Mouse (Mus musculus) adrenal gland, adult 18-20 months (tissue): Measurements from ENCODE around the gene Crtc1. TPM values are rescaled to one million over a fixed set of nuclear protein-coding genes. Genes with fewer than 3 reads are reported as not detected.

Source experiments
- DNase-seq, 2 experiments: peaks; one replicate each; pipeline ENCODE4 v3.0.0; 2021 to 2022; ENCODE audit warnings: low spot score in 2 of 2
- total RNA-seq, 2 experiments: library from RNA; stranded (reverse); gene quantifications; 1 replicate in 1 of 2; 2 replicates in 1 of 2; pipeline ENCODE4 v1.2.3; 2021

Gene Crtc1
- total RNA-seq, 2 experiments from 2014 or later: 19.3 to 22.3 TPM

DNA sequence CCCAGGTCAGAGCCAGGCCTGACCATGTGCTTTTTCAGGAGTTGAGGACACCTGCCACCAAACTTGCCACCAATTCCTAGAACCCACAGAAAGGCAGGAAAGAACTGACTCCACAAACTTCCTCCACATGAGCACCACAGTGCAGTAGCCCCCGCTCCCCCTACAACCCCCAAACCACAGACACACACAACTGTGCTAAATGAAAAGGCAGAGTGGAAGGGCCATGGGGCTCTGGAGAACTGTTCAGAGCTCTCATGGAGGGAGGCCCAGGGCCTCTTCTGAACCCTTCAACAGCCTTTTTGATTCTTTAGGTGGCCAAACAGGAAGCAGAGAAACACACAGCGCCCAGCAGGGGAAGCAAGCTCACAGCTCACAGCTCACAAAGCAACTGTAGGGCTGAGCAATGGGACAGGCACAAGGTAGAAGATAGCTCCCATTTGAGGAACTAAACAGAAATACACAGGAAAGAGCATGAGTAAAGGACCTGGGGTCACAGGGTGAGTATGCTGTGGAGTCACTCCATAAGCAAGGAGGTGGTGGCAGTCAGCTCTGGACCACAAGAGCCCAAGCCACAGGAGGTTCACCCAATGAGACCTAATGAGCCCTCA, 13.0 kb downstream of the Crtc1 start:
- DNase-seq: no peak

DNA sequence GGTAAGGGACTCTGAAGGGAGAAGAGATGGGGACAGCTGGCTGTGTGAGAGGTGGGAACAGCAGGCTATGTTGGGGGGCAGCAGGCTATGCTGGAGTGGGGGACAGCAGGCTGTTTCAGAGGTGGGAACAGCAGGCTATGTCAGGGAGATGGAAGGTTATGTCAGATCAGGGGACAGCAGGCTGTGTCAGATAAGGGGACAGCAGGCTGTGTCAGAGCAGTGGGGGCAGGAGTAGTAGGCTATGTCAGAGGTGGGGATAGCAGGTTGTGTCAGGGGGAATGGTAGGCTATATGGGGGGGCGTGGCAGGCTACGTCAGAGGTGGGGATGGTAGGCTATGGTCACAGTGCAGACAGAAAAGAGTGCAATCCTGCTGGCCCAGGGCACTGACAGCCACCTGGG, 16.7 kb downstream of the Crtc1 start:
- DNase-seq: no peak

DNA sequence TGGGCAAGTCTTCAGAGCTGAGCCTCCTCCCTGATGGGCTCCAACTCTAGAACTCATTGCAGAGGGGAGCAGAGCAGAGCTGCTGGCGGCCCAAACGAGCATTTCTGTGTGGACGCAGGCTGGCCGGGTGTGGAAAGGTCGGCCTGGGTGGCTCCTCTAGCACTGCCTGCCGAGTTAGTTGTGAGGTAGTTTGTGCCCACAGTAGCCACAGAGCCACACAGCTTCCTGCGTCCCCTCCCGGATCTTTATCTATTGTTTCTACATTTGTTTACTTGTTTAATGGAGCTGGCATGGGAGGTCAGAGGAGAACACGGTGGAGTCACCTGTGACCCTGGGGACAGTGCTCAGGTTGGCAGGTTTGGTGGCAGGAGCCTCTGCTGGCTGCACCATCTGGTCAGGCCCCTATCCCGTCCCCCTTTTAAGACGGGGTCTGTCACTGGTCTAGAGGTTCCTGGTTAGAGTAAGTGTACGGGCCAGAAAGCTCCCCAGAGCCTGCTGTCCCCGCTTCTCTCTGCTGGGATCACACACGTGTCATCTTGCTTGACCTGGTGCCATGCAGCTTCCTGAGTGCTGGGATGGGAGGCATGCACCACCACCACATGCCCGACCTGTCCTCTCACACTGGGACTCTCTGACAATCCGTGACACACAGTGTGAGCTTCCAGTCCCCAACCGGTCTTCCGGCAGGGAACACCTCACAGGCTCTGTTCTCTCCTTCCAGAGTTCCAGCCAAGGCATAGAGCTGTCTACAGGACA, 17.9 kb downstream of the Crtc1 start:
- no peak for DNase-seq

DNA sequence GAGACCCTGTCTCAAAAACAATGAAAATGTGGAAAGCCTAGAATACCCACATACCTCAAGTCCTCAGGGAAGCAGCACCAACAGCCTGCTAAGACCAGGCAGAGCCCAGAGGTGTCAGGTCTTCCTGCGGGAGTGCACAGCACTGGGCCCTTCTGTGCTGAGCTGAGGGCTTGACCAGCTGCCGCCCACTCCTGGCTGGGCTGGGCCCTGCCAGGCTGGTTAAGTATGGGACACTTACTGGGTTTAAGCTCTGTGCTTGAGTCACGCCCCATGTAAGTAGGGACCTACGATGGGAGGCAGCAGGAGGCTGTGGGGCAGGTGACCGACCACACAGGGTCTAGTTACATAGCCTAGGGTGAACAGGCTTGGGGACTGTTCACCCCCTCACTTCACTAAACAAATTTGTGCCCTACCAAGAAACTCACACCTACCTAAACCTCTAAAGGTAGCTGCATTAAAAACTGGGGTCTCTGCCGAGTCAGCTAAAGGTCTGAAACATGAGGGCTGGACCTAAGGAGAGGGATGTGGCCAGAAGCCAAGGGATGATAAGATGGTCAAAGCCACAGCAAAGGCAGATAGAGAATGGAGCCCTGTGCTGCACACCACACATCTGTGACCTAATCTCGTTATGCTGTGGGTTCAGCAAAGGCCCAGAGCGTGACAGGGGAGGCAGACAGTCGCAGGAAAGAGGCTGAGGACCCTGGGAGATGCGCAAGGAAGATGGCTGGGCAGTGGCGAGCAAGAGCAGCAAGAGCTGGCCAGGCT, 19.3 kb downstream of the Crtc1 start:
- no peak for DNase-seq

DNA sequence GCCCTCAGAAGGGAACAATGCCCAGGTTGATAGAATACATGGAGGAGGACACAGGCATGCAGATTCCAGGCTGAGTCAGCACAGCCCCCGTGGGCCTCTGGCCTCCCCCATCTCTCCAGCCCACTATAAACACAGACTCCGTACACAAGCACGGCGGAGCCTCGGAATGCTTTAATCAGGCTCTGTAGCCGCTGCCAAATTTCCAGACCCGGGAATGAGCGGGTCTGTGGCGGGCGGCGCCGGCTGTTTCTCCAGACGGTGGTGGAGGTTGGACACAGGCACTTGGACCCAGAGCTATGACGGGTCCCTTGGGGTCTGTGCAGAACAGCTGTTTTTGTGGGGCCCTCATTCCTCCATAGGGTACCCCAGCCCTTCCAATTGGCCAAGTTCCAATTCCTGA, 20.4 kb downstream of the Crtc1 start:
- DNase-seq: no peak

DNA sequence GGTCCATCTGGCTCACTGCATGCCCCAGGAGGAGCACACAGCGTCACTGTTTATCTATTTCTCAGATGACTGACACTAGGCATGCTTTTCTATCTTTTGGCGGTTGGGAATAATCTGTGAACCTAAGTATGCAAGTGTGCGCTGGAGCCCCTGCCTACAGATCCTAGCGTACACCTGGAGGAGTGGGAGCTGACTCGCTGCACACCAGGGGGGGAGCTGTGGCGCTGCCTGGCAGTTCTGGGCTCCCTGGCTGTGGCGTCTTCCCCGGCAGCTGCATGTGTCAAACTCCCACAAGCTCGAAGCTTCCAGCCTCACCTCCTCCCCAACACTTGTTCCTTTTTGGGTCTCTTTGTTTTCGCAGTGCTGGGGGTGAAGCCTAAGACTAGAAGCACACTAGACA, 21.5 kb downstream of the Crtc1 start:
- DNase-seq: no peak

DNA sequence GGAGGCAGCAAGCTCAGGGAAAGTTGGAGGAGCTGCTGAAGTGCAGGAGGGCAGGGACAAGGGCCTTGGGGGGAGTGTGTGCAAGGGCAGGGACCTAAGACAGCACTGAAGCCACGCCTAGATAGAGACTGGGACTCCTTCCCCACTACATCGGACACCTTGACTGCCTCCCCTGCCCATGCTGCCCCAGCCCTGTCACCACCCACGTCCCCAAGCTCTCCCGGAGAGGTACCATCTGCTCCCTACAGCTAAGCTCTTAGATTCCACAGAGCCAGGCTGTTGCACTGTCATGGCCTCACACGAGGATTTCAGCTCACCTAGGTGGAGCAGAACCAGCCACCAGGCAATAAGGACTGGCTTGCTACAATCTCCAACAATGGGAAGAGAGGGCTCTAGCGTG, 22.4 kb downstream of the Crtc1 start:
- DNase-seq: no peak

DNA sequence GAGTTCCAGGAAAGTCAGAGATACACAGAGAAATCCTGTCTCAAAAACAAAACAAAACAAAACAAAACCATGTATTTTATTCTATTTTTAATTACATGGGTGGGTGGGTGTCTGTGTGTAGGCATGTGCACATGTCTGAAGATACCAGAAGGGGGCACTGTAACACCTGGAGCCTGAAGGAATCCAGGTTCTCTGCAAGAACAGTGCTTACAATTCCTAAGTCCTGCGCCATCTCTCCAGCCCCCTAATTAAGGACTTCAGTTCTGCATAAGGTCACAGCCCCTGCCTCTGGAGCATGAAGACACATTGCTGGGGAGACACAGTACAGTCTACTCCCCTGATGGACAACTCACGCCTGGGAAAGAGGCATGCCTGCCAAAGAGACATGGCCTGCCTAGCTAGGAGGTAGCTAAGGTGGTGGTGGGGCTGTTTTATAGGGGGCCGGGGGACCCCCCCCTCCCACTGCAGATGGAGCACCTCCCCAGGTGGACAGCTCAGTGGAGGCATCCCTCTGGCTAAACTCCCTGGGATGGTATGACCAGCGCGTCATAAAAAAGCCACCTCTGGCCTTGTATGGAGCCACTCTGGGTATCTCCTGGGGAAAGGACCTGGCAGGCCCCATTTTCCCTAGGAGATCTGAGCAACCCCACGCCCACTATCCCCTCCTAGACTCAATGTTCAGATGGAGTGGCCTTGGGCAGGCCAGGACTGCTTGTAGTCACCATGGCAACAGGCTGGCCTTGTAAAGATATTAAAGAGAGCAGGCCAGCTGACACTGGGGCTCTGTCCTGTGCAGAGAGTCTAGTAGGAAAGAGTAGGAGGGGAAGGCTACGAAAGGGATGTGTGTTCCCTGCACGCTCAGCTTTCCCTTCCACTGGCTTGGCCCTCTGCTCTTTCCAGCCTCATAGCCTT, 23.6 kb downstream of the Crtc1 start:
- peak in 1 of 2 experiments; percentile 38 for DNase-seq

DNA sequence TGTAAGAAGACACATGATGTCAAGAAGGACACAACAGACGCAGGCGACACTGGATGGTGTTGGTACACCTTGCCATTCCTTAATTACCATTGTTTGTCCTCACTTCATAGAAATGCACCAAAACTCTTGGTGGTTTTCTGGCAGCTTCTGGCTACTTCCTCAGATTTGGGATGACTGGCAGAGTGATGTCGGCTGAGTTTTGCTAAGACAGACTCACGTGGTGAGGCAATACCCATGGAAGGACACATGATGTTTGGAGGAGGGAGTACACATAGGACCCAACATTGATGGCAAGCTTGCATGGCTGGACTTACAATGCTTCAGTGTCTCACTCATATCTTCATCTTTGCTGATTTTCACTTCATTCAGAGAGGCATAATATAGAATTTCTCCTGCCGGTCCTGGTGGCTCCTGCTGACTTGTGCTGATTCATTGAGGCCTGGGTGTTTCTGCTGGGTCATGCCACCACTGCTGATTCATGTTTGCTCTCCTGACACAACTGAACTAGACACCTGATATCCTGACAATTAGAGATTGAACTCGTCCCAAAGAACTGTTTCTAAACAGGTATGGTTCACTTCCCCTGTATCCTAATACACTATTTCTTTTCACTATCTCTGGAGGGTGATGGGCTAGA, 25.0 kb downstream of the Crtc1 start:
- no peak for DNase-seq

DNA sequence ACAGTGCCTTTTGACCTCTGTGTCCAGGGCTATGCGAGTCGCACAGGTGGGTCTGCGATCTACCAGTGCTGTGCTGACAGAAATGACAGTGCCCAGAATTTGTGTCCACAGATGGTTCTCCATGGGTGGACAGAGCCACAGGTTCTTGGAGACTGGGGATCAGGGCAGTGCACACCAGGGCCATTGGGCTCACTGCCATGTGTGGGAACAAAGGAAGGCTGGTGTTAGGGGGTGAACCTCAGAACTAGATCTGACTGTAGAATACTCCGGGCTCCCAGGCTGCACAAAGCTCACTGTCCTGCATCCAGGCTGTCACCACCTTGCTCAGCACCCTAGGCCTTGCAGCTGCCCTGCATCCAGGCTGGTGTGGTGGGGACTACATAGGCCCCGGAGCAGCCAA, 29.1 kb downstream of the Crtc1 start:
- DNase-seq: no peak

DNA sequence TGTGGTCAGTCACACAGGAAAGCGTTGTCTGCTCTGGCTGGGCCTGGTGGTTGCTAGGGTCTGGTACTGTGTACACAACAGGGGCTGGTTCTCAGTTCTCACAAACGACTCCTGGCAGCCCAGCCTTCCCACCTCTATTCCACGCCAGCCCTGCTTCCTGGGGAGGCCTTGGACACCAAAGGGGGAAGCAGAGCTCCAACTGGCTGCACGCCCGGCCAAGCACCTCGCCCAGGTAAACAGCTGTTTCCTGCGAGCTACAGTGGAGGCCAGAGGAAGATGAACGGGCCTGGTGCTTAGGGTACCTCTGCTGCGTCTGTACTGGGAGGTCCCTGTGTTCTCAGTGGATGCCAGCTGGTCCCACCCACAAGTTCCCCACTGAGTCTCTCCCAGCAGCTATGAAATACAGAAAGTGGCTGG, 29.9 kb downstream of the Crtc1 start:
- no peak for DNase-seq

DNA sequence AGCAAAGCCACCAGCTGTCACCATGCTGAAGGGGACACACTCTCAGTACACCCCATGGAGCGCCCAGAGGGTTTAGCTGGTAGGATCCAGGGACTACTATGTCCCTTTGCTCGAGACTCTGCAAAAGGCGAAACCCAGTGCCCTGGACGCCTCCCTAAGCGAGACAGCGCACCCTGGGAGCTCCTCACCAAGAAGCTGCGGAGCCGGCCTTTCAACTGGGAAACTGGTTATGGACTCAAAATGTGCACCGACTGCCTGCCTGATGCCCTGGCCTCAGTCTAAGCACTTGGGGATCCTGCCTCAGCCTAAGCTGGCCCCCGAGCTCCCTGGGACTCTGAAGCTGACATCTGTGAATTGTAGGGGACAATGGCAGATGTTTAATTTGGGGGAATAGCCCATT, 30.4 kb downstream of the Crtc1 start:
- DNase-seq: no peak

DNA sequence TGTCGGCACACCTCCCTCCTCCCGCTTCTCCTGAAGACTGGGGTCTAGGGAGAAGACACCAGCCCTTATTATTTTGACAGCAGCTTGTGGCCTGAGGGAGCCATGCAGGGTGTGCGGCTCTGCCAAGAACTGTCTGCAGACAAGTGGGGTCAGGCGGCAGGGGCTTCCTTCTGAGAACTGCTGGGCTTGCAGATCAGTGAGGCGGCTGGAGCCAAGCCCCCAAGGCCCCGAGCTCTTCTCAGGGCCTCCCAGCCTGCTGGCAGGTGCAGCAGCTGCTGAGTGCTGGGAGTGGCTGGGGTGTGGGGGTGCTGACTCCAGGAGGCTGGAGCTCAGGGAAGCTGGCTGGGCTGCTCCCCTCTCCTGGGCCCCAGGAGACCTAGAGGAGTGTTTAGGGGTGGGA, 31.1 kb downstream of the Crtc1 start:
- DNase-seq: no peak

DNA sequence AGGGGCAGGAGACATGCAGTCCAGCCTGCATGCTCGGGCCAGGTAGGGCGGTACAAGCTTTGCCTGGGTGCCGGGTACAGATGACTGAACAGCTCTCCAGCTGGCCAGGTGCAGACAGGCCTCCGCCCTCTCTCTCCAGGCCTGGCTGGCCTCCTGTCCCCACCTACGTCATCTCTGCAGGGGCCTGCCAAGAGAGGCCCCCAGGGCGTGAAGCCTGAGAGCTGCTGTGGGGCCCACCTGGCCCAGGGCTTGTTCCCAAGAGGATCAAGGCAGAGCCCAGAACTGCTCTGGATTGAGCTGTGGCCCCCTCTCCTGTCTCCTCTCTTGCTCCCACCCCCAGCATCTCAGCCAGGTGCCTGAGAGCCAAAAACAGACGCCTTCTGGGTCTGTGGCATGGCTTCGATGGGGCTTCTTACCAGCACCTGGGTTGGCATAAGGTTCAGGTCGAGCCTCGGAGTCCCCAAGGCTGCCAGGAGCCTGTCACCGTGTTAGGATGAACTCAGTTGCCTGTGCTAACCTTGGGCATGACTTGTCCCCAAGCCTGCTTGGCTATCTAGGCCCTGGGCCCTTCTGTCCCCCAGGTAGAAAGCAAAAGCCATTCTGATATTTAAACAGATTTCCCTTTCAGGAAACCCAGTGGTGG, 32.8 kb downstream of the Crtc1 start:
- no peak for DNase-seq

DNA sequence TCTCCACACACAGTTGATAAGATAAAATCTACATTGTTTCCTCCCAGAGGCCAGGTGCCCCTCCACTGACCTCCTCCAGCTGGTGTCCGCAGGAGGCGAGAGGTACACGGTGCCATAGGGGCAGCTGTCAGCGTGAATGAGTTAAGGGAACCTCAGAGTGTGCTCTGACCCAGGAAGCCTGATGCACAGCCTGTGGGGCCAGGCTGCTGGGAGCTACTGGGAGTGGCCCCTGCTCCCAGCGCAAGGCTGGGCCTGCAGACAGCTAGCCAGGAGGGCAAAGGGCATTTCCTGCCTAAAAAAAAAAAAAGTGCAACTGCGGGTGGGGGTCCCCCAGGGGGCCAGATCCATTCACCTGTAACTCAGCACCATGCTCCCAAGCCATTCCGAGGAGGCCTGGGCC, 34.2 kb downstream of the Crtc1 start:
- no peak for DNase-seq

DNA sequence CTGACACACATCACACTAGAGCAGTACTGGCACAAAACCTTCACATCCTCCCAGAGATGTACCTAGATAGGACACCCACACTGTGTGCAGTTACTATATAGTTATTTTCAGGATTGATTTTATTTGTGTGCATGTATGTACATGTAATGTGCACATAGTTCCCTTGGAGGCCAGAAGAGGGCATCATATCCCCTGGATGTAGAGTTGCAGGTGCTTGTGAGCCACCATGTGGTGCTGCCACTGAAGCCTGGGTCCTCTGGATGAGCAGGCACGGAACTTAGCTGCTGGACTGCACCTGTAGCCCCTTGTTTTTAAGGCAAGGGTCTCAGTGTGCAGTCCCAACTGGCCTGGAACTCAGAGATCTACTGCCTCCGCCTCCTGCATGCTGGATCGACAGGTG, 35.2 kb downstream of the Crtc1 start:
- no peak for DNase-seq

DNA sequence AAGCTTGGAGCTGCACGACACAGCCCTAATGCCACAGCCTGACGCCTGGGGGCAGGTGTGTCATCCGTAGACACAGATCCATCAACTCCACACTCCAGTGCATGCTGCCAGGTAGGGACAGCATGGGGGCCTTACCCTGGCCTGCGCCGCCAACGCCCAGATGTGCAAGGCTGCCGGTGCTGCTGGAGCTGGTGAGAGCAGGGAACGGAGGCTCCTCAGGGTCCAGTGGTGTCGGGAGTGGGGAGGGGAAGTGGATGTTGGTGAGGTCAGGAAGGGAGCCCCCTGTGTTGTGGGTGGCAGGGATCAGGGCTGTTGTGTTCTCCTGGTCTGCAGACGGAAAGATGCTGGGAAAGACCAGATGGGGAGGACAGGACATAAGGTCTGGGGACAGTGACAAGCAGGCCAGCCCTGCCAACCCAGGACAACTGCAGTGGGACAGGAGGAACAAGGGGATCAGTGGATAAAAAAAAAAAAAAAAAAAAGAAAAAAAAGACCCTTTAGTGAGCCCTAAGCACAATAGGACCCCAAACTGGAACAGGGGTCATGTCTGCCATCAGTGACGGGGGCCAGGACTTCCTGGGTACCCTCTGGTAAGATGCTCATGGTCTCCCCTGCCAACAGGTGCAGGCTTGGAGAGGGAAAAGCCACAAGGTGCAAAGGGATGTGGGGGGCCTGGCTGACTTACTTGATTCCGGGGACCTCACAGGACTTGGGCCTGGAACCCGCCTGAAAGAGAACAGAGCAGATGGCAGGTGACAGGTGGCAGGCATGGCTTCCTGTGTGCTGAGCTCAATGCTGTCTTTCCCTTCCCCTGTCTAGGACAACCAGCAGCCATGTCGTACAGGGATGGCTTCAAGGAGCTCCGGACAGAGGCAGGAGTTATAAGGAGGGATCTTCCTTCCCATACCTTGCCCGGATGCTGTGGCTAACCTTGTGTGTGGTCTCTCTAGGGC, 41.5 kb downstream of the Crtc1 start:
- DNase-seq: no peak

DNA sequence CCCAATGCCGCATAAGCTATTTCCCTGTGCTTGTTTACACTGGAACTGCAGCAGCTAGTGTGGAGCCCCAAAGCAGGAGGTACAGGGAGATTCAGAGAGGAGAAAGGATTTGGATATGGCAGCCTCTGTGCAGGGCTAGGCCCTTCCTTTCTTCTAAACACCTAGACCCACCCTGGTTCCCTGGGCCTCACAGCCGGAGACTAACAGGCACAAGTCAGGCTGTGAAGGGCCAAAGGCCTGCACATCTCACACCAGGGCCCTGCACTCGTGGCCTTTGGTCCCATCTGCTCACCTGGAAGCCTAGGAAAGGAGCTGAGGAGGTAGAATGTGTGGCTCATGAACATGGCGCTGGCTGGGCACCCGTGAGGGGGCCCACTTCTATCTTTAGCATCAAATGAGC, 43.2 kb downstream of the Crtc1 start:
- no peak for DNase-seq

DNA sequence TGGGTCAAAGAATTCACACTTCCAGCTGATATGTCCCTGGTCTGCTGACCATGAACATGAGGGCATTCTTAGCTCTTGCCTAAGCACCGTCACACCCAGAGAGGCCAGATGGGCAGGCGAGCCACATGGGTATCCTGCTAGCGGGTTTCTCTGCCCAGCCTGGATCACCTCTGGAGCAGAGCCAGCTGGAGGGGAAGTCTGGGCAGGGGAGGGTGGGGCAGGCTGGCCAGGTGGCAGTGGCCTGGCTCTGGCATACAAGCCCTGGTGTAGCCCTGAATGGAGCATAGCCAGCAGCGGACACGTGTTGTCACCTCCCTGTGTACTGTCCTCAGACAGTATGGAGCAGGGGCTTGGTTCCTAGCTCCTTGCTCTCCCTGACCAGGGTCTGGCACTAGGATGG, 43.7 kb downstream of the Crtc1 start:
- DNase-seq: no peak
